Mouse (Mus musculus) Patski (cell line): ENCODE measurements around the gene Fam181a. TPM values are rescaled to one million over a fixed set of nuclear protein-coding genes. Genes with fewer than 3 reads are reported as not detected.
A peak's percentile ranks its signal among the peaks of the same experiment; 100 is the strongest.

ENCODE experiments used
- ATAC-seq: fragments of 100-300 bp; one replicate; pipeline ENCODE4 v1.8.0; 2021
- CTCF ChIA-PET: fragments of 350-600 bp; sonication (Branson Sonifier 250); formaldehyde crosslinking; loops from one replicate; lab custom pipeline; 2022; ENCODE audit warnings: inconsistent platforms; lab: Charles Lee
- POLR2A ChIA-PET: fragments of 350-600 bp; sonication (Branson Sonifier 250); formaldehyde crosslinking; loops from one replicate; lab custom pipeline; 2022; ENCODE audit warnings: antibody characterized with exemption, inconsistent platforms; lab: Charles Lee
- DNase-seq: peaks from one replicate; pipeline ENCODE4 v3.0.0-alpha.2; 2011; ENCODE audit warnings: low read depth, low spot score
- H3K27me3 ChIP-seq: fragments of 371-371 bp; one replicate; pipeline ENCODE4 v1.5.1; 2021
- CTCF ChIP-seq: fragments of 100-300 bp; IDR thresholded peaks from one replicate; pipeline ENCODE4 v1.5.1; 2021
- in situ Hi-C: fragments of 300-500 bp; cut with MboI; formaldehyde crosslinking; loops from 3 replicates; pipeline ENCODE4 v1.11.1; 2018; ENCODE audit warnings: low pct_unique_long_range_greater_than_20kb, mixed read lengths
- polyA plus RNA-seq: library from polyadenylated mRNA; unstranded; gene quantifications from one replicate; pipeline ENCODE4 v1.2.3, GENCODE M21; 2021

The Fam181a gene
- polyA plus RNA-seq, 1 experiment from 2014 or later, result not detected

DNA sequence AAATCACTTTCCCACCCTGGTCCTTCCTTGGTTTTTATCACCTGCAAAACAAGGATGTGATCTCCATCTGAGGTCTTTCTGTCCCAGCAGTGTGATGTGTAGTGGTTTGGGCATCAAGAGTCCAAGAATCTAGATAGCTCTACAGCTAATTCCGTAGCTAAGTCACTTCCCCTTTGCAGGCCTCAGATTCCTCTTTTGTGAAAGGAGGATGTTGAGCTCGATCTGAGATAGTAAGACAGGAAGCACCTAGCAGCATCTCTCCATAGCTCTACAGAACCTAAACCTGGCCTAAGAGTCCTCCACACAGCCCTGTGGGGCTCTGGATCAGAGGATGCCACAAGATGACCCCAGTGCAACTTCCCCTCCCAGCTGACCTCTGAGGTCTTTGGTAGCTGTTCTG, 22.1 kb downstream of the Fam181a start:
- POLR2A ChIA-PET, result no interaction called here
- CTCF ChIA-PET, result no interaction called here
- no peaks in the 10 kb centered on the region for H3K27me3 ChIP-seq
- in situ Hi-C loops, result no loop called here
- no peak for TF ChIP-seq CTCF
- DNase-seq (no peak), ATAC-seq (no peak)

DNA sequence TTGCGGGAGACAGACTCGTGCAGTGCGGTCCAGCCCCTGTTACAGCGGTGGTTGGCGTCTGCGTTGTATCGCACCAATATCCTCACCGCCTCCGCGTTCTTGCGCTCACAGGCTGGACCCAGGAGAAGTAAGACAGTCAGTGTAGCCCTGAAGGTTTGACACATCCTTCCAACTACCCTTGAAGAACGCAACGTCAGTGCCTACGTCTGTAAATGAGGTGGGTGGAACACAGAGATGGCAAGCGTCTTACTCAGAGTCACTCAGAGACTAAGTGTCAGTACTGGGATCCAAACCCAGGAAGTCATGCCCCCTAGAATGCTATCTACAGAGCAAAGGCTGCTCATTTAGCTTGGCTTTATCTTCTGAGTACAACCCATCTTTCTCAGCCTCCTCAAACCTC, 22.7 kb downstream of the Fam181a start:
- TF ChIP-seq CTCF, result no peak
- DNase-seq (no peak), ATAC-seq (no peak)
- no peaks in the 10 kb centered on the region for H3K27me3 ChIP-seq
- ChIA-PET CTCF (interaction anchor here (0.8 kb wide), 1 partner anchor 28 kb away, joined by 3 read pairs; no protein-coding TSS in a partner anchor), POLR2A (no interaction called here)
- in situ Hi-C loops, result no loop called here

DNA sequence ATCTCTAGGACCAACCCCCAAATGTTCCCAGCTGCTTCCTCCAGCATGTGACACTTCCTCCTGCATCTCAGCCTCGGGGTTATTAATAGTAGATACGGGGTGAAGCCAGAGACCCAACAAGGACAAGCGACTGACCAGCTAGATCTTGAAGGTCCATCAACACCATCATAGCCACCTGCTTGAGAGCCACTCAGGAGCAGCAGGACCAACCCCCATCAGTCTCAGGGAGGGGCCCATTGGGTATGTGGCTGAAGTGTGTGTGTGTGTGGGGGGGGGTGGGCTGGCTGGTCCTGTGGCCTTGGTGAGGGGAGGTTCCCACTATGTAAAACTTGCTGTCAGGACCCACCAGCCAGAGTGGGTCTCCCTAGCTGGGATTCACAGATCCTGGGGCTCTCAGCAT, 26.0 kb downstream of the Fam181a start:
- POLR2A ChIA-PET, result interaction anchor here (0.9 kb wide), 1 partner anchor 10 kb away, joined by 3 read pairs; no protein-coding TSS in a partner anchor
- TF ChIP-seq CTCF, result no peak
- CTCF ChIA-PET, result interaction anchor here (1.2 kb wide), 1 partner anchor 12 kb away, joined by 3 read pairs; no protein-coding TSS in a partner anchor
- no peak for DNase-seq
- ATAC-seq, result no peak
- in situ Hi-C loops, result no loop called here
- H3K27me3 ChIP-seq, result no peaks in the 10 kb centered on the region

DNA sequence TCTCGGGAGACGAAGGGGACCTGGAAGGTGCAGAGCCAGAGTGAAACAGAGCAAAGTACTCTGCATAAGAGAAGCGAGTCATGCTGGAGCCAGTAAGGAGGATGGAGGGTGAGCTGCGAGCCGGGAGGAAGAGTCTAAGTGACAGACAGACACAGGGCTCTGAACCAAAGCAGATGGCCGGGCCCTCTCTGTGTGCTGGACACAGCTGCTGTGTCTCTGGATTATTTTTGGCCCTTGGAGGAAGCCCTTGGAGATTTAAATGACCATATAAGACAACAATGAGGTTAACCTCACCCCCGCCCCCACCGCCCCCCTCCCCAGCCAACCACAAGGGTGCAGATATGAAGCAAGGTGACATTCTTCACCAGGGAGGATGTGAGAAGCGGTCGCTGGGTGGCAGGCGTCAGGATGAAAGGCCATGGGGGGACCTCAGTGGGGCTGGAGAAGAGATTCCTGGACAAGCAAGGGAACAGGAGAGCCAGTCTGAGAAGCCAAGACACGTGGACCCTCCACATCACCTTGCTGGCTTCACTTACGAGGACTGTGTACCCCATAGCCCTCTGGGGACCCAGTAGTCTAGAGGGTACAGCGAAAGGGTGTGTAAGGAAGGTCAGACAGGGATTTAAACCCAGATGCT, 27.5 kb downstream of the Fam181a start:
- DNase-seq (no peak), ATAC-seq (no peak)
- POLR2A ChIA-PET, result no interaction called here
- no peak for TF ChIP-seq CTCF
- H3K27me3 ChIP-seq, result no peaks in the 10 kb centered on the region
- CTCF ChIA-PET, result no interaction called here
- in situ Hi-C loops, result no loop called here

- DNase-seq (no peak), ATAC-seq (peak; percentile 19)
- in situ Hi-C loops, result no loop called here
- POLR2A ChIA-PET, result no interaction called here
- no peak for TF ChIP-seq CTCF
- H3K27me3 ChIP-seq, result no peaks in the 10 kb centered on the region
- CTCF ChIA-PET, result no interaction called here
These were observed 30.4 kb downstream of the Fam181a start for GRCm38 (mm10) chr12:103341212-103341611.

- no peaks in the 10 kb centered on the region for H3K27me3 ChIP-seq
- no peak for TF ChIP-seq CTCF
- DNase-seq, result no peak
- ChIA-PET CTCF (interaction anchor here (0.8 kb wide), 1 partner anchor 25 kb away, joined by 4 read pairs; no protein-coding TSS in a partner anchor), POLR2A (no interaction called here)
- ATAC-seq, result no peak
- in situ Hi-C loops, result no loop called here
These were observed 32.7 kb downstream of the Fam181a start for GRCm38 (mm10) chr12:103343456-103343855.

DNA sequence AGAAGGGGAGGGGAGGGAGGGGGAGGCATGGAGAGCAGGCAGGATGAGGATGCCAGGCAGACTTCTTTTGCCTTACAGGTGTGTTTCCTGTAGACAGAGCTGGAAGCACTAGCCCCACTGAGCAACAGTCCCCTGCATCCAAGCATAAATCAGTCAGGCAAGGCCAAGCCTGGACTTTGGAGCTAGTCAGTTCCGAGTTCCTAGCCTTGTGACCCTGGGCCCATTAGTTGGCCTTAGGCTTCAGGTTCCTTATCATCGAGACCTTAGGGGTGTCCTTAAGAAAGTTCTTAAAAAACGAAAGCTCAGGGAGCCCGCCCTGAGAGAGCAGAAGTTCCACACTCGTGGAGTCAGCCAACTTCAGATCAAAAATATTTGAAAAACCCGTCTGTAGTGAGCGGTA, 34.2 kb downstream of the Fam181a start:
- TF ChIP-seq CTCF, result no peak
- DNase-seq (no peak), ATAC-seq (no peak)
- no peaks in the 10 kb centered on the region for H3K27me3 ChIP-seq
- CTCF ChIA-PET, result no interaction called here
- in situ Hi-C loops, result loop anchor here (5.0 kb wide), 1 partner anchor 203 kb away; no protein-coding TSS in a partner anchor
- POLR2A ChIA-PET, result no interaction called here

- ChIA-PET POLR2A (interaction anchor here (1.0 kb wide), 1 partner anchor 10 kb away, joined by 3 read pairs; no protein-coding TSS in a partner anchor), CTCF (interaction anchor here (0.9 kb wide), 1 partner anchor 27 kb away, joined by 3 read pairs; no protein-coding TSS in a partner anchor)
- ATAC-seq, result no peak
These were observed 36.2 kb downstream of the Fam181a start for GRCm38 (mm10) chr12:103346945-103347344.

DNA sequence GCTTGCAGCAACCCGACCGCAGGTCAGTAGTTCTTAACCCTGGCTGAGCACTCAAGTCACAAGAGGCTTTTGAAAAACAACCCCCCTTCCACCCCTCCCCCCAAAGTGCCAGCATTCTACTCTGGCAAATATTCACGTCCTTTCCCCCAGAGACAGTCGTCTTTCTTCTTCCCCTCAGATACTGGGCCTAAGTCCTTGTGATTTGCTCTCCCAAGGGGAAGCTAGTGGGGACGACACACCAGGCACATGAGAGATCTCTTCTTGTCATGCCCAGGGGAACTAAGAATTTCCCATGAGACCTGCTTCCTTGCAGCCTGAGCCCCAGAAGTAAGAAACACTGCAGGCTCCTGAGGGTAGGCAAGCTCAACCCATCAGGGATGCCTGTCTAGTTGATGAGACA, 36.6 kb downstream of the Fam181a start:
- H3K27me3 ChIP-seq, result no peaks in the 10 kb centered on the region
- no peak for TF ChIP-seq CTCF
- ChIA-PET POLR2A (no interaction called here), CTCF (interaction anchor here (0.6 to 2.4 kb wide), 4 partner anchors 27 to 205 kb away, joined by 3 to 11 read pairs (median 3); no protein-coding TSS in a partner anchor)
- ATAC-seq (no peak), DNase-seq (no peak)
- in situ Hi-C loops, result loop anchor here (5.0 kb wide), 1 partner anchor 205 kb away; no protein-coding TSS in a partner anchor

More at GRCm38 (mm10) chr12:103346945-103347344, 36.2 kb downstream of the Fam181a start:
- no peak for TF ChIP-seq CTCF
- in situ Hi-C loops, result loop anchor here (5.0 kb wide), 1 partner anchor 205 kb away; no protein-coding TSS in a partner anchor
- DNase-seq, result no peak
- H3K27me3 ChIP-seq, result no peaks in the 10 kb centered on the region

GRCm38 (mm10) chr12:103348506-103348905, 37.7 kb downstream of the Fam181a start:
- CTCF ChIA-PET, result interaction anchor here (0.7 to 2.4 kb wide), 11 partner anchors 12 to 212 kb away, joined by 3 to 11 read pairs (median 3); no protein-coding TSS in a partner anchor
- ATAC-seq (no peak), DNase-seq (no peak)
- POLR2A ChIA-PET, result no interaction called here
- in situ Hi-C loops, result loop anchor here (5.0 kb wide), 1 partner anchor 206 kb away; no protein-coding TSS in a partner anchor
- no peaks in the 10 kb centered on the region for H3K27me3 ChIP-seq
- TF ChIP-seq CTCF, result peak; percentile 87

DNA sequence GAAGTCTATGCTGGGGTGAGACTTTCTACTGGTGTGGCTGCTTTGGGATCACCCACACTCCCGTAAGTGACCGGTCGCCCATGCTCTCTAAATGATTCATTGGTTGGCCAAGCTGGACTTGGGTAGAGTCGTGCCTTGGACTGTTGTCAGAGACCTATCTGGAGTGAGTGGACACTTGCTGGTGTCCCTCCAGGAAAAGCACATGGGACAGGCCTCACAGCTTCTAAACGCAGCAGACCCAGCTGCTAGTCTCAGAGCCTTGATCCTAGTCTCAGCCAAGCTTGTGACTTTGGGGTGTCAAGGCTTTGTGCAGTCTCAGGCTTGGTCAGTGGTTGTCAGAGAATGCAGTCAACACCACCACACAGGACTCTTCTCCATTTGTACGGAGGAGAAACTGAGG, 42.0 kb downstream of the Fam181a start:
- no peak for TF ChIP-seq CTCF
- ChIA-PET POLR2A (no interaction called here), CTCF (interaction anchor here (1.5 kb wide), 1 partner anchor 210 kb away, joined by 7 read pairs; no protein-coding TSS in a partner anchor)
- ATAC-seq (no peak), DNase-seq (no peak)
- peaks cover 11% of the 10 kb centered on the region for H3K27me3 ChIP-seq
- in situ Hi-C loops, result no loop called here
